Mouse (Mus musculus): Measurements from ENCODE around the gene Ddx24. TPM values are rescaled to one million over a fixed set of nuclear protein-coding genes. Genes with fewer than 3 reads are reported as not detected.
A peak's percentile ranks its signal among the peaks of the same experiment; 100 is the strongest.

Gene Ddx24
- polyA plus RNA-seq, 1 experiment from 2014 or later, result 175 TPM

- peaks cover 30% of the 10 kb centered on the region for H3K4me1 ChIP-seq
- H3K4me3 ChIP-seq, result no peak overlapping the region
- peaks cover 15% of the 10 kb centered on the region for H3K36me3 ChIP-seq (ENCODE audit: poor library complexity, severe bottlenecking)
- H3K9ac ChIP-seq, result no peak overlapping the region
- H3K27me3 ChIP-seq, result no peaks in the 10 kb centered on the region
- WGBS, result 87% methylated on average over 7 of the region's 7 CpGs
- H3K9me3 ChIP-seq (replicated peaks), result no peaks in the 10 kb centered on the region; the same call in 1 of the 2 replicates
- no peak overlapping the region for H3K27ac ChIP-seq
- H3K4me2 ChIP-seq, result no peak overlapping the region
- no peak for ATAC-seq
These were observed 1.1 kb upstream of the Ddx24 start for GRCm38 (mm10) chr12:103426710-103427109.

GRCm38 (mm10) chr12:103425016-103425728 lies 458 bp downstream of the Ddx24 start:
- Histone ChIP-seq H3K4me2 (peak overlapping the region; percentile 96), H3K4me1 (peaks cover 40% of the 10 kb centered on the region), H3K9ac (peak overlapping the region; percentile 85), H3K27ac (no peak overlapping the region; the same call in 1 of the 2 replicates), H3K36me3 (ENCODE audit: poor library complexity, severe bottlenecking) (peaks cover 16% of the 10 kb centered on the region), H3K9me3 (replicated peaks) (no peaks in the 10 kb centered on the region; the same call in 1 of the 2 replicates), H3K27me3 (no peaks in the 10 kb centered on the region), H3K4me3 (peak overlapping the region; percentile 92)
- ATAC-seq, result peak; percentile 0; the same call in 1 of the 2 replicates
- 11% methylated on average over 33 of the region's 33 CpGs for WGBS

- 91% methylated on average over 10 of the region's 10 CpGs for WGBS
- ATAC-seq, result no peak
- Histone ChIP-seq H3K27ac (no peak overlapping the region), H3K4me3 (no peak overlapping the region), H3K27me3 (no peaks in the 10 kb centered on the region), H3K9me3 (replicated peaks) (no peaks in the 10 kb centered on the region), H3K4me1 (no peaks in the 10 kb centered on the region), H3K9ac (no peak overlapping the region), H3K4me2 (no peak overlapping the region), H3K36me3 (ENCODE audit: poor library complexity, severe bottlenecking) (peaks cover 96% of the 10 kb centered on the region)
These were observed 17.5 kb downstream of the Ddx24 start for GRCm38 (mm10) chr12:103408144-103408543.

- peaks cover 96% of the 10 kb centered on the region for H3K36me3 ChIP-seq (ENCODE audit: poor library complexity, severe bottlenecking)
These were observed 17.9 kb downstream of the Ddx24 start, which contains the start of gene 9330161L09Rik for GRCm38 (mm10) chr12:103407720-103408119. 9330161L09Rik (minus strand) TSS chr12:103407820.

GRCm38 (mm10) chr12:103404131-103404530 lies 21.5 kb downstream of the Ddx24 start:
- Histone ChIP-seq H3K4me3 (no peak overlapping the region), H3K36me3 (ENCODE audit: poor library complexity, severe bottlenecking) (peaks cover 73% of the 10 kb centered on the region), H3K27ac (no peak overlapping the region), H3K9ac (no peak overlapping the region), H3K27me3 (no peaks in the 10 kb centered on the region), H3K4me1 (no peaks in the 10 kb centered on the region), H3K9me3 (replicated peaks) (no peaks in the 10 kb centered on the region), H3K4me2 (no peak overlapping the region)
- WGBS, result 91% methylated on average over 18 of the region's 18 CpGs
- ATAC-seq, result no peak

More at GRCm38 (mm10) chr12:103407720-103408119, 17.9 kb downstream of the Ddx24 start, which contains the start of gene 9330161L09Rik:
- Histone ChIP-seq H3K27ac (no peak within 1 kb of the TSS), H3K27me3 (no peaks in the 10 kb centered on the region), H3K9ac (no peak within 1 kb of the TSS), H3K9me3 (replicated peaks) (no peaks in the 10 kb centered on the region), H3K4me3 (no peak within 1 kb of the TSS), H3K4me2 (no peak within 1 kb of the TSS), H3K4me1 (no peaks in the 10 kb centered on the region)
- no peak for ATAC-seq
- WGBS, result 93% methylated on average over 4 of the region's 4 CpGs

- H3K4me2 ChIP-seq, result no peak overlapping the region
- H3K9ac ChIP-seq, result no peak overlapping the region
- H3K4me1 ChIP-seq, result no peaks in the 10 kb centered on the region
- ATAC-seq, result no peak
- peaks cover 6% of the 10 kb centered on the region; the same call in 1 of the 2 replicates for H3K36me3 ChIP-seq (ENCODE audit: poor library complexity, severe bottlenecking)
- WGBS, result 88% methylated on average over 7 of the region's 7 CpGs
- no peak overlapping the region for H3K4me3 ChIP-seq
- no peak overlapping the region for H3K27ac ChIP-seq
- no peaks in the 10 kb centered on the region for H3K9me3 ChIP-seq (replicated peaks)
- H3K27me3 ChIP-seq, result no peaks in the 10 kb centered on the region
These were observed 28.9 kb downstream of the Ddx24 start for GRCm38 (mm10) chr12:103396751-103397150.

- no peak for ATAC-seq
- no peaks in the 10 kb centered on the region for H3K9me3 ChIP-seq (replicated peaks)
These were observed 29.9 kb downstream of the Ddx24 start for GRCm38 (mm10) chr12:103395486-103396275.

GRCm38 (mm10) chr12:103393528-103393927 lies 32.1 kb downstream of the Ddx24 start:
- 83% methylated on average over 6 of the region's 6 CpGs for WGBS
- Histone ChIP-seq H3K4me3 (no peak overlapping the region), H3K36me3 (ENCODE audit: poor library complexity, severe bottlenecking) (no peaks in the 10 kb centered on the region), H3K9ac (no peak overlapping the region), H3K27ac (no peak overlapping the region), H3K4me2 (no peak overlapping the region), H3K9me3 (replicated peaks) (no peaks in the 10 kb centered on the region), H3K27me3 (no peaks in the 10 kb centered on the region), H3K4me1 (peaks cover 14% of the 10 kb centered on the region)
- no peak for ATAC-seq

More at GRCm38 (mm10) chr12:103395486-103396275, 29.9 kb downstream of the Ddx24 start:
- Histone ChIP-seq H3K27me3 (no peaks in the 10 kb centered on the region), H3K4me3 (no peak overlapping the region), H3K36me3 (ENCODE audit: poor library complexity, severe bottlenecking) (no peaks in the 10 kb centered on the region), H3K27ac (no peak overlapping the region), H3K4me1 (no peaks in the 10 kb centered on the region), H3K4me2 (no peak overlapping the region), H3K9ac (no peak overlapping the region)
- 82% methylated on average over 12 of the region's 12 CpGs for WGBS

GRCm38 (mm10) chr12:103391098-103391497 lies 34.5 kb downstream of the Ddx24 start:
- 91% methylated on average over 7 of the region's 7 CpGs for WGBS

GRCm38 (mm10) chr12:103389982-103390381 lies 35.6 kb downstream of the Ddx24 start:
- no peak overlapping the region for H3K9ac ChIP-seq
- H3K4me3 ChIP-seq, result no peak overlapping the region
- H3K4me1 ChIP-seq, result peaks cover 14% of the 10 kb centered on the region
- H3K27me3 ChIP-seq, result no peaks in the 10 kb centered on the region
- ATAC-seq, result no peak
- H3K27ac ChIP-seq, result no peak overlapping the region
- 75% methylated on average over 4 of the region's 4 CpGs for WGBS
- 0 out of 2 replicates have a peak overlapping the region, but pooled peaks have one; percentile 10 for H3K4me2 ChIP-seq
- no peaks in the 10 kb centered on the region for H3K9me3 ChIP-seq (replicated peaks)
- no peaks in the 10 kb centered on the region for H3K36me3 ChIP-seq (ENCODE audit: poor library complexity, severe bottlenecking)

More at GRCm38 (mm10) chr12:103391098-103391497, 34.5 kb downstream of the Ddx24 start:
- Histone ChIP-seq H3K27ac (no peak overlapping the region), H3K27me3 (no peaks in the 10 kb centered on the region), H3K9ac (peak overlapping the region; percentile 16; the same call in 1 of the 2 replicates), H3K4me3 (no peak overlapping the region), H3K9me3 (replicated peaks) (no peaks in the 10 kb centered on the region), H3K4me2 (no peak overlapping the region), H3K4me1 (peaks cover 14% of the 10 kb centered on the region), H3K36me3 (ENCODE audit: poor library complexity, severe bottlenecking) (no peaks in the 10 kb centered on the region)
- ATAC-seq, result no peak

- WGBS, result 53% methylated on average over 2 of the region's 2 CpGs
- H3K9me3 ChIP-seq (replicated peaks), result no peaks in the 10 kb centered on the region
- H3K27me3 ChIP-seq, result no peaks in the 10 kb centered on the region
- peak overlapping the region; percentile 87 for H3K4me2 ChIP-seq
- H3K9ac ChIP-seq, result peak overlapping the region; percentile 94
- no peak overlapping the region for H3K27ac ChIP-seq
- ATAC-seq, result no peak
- peaks cover 14% of the 10 kb centered on the region for H3K4me1 ChIP-seq
- peak overlapping the region; percentile 77 for H3K4me3 ChIP-seq
- no peaks in the 10 kb centered on the region for H3K36me3 ChIP-seq (ENCODE audit: poor library complexity, severe bottlenecking)
These were observed 36.3 kb downstream of the Ddx24 start for GRCm38 (mm10) chr12:103389348-103389727.

Data from forebrain, embryonic 13.5 days (tissue).